Mouse (Mus musculus): ENCODE measurements at regions not wholly inside any gene's neighbourhood (a gene's known extent, or its start where the extent isn't known, plus 50 kb on each side); places are given as distances from the start of the nearest gene placed in this dataset.

GRCm38 (mm10) chr11:55878631-55879030 is 162.2 kb downstream of the Nmur2 start:
- H3K4me2 ChIP-seq (ENCODE audit: low read depth), result no peak overlapping the region
- no peak overlapping the region for H3K4me3 ChIP-seq
- TF ChIP-seq USF1 (IDR thresholded peaks at IDR 0.05; ENCODE audit: low read depth) (no peak), REST (IDR thresholded peaks at IDR 0.05; ENCODE audit: insufficient read depth, insufficient read length) (no peak), MYOD1 (IDR thresholded peaks at IDR 0.05; ENCODE audit: control insufficient read depth in 1 of 3, insufficient read length in 2 of 3, low read depth in 2 of 3) (no peak), MYOG (IDR thresholded peaks at IDR 0.05; ENCODE audit: control insufficient read depth in 1 of 3, insufficient read depth in 1 of 3, insufficient read length in 2 of 3, low read depth in 2 of 3) (no peak), TCF12 (IDR thresholded peaks at IDR 0.05; ENCODE audit: insufficient read depth, poor library complexity, severe bottlenecking) (no peak), TCF3 (IDR thresholded peaks at IDR 0.05; ENCODE audit: insufficient read length, low read depth) (no peak), POLR2A (IDR thresholded peaks at IDR 0.05; ENCODE audit: insufficient read length, low read depth) (no peak), CEBPB (IDR thresholded peaks at IDR 0.05; ENCODE audit: insufficient read depth, poor library complexity, severe bottlenecking) (no peak), MAX (IDR thresholded peaks at IDR 0.05; ENCODE audit: low read depth) (no peak), E2F4 (IDR thresholded peaks at IDR 0.05; ENCODE audit: insufficient read depth) (no peak), SRF (IDR thresholded peaks at IDR 0.05; ENCODE audit: control insufficient read depth, insufficient read length, low read depth) (no peak), POLR2AphosphoS2 (IDR thresholded peaks at IDR 0.05; ENCODE audit: insufficient read length, low read depth) (no peak)
- no peak overlapping the region for H3ac ChIP-seq (ENCODE audit: control insufficient read depth, insufficient read length)
- no peaks in the 10 kb centered on the region for H3K36me3 ChIP-seq (ENCODE audit: control insufficient read depth, insufficient read depth)
- H3K79me2 ChIP-seq (ENCODE audit: control insufficient read depth, insufficient read depth), result no peaks in the 10 kb centered on the region
- no peaks in the 10 kb centered on the region for H3K27me3 ChIP-seq (ENCODE audit: control insufficient read depth, insufficient read depth, insufficient read length)

GRCm38 (mm10) chr11:55867141-55867540 is 173.7 kb downstream of the Nmur2 start:
- TF ChIP-seq USF1 (IDR thresholded peaks at IDR 0.05; ENCODE audit: low read depth) (no peak), SRF (IDR thresholded peaks at IDR 0.05; ENCODE audit: control insufficient read depth, insufficient read length, low read depth) (no peak), CEBPB (IDR thresholded peaks at IDR 0.05; ENCODE audit: insufficient read depth, poor library complexity, severe bottlenecking) (no peak), REST (IDR thresholded peaks at IDR 0.05; ENCODE audit: insufficient read depth, insufficient read length) (no peak)
- H3K27me3 ChIP-seq (ENCODE audit: control insufficient read depth, insufficient read depth, insufficient read length), result no peaks in the 10 kb centered on the region
- H3ac ChIP-seq (ENCODE audit: control insufficient read depth, insufficient read length), result no peak overlapping the region
- no peaks in the 10 kb centered on the region for H3K79me2 ChIP-seq (ENCODE audit: control insufficient read depth, insufficient read depth)
- H3K4me2 ChIP-seq (ENCODE audit: low read depth), result no peak overlapping the region
- H3K36me3 ChIP-seq (ENCODE audit: control insufficient read depth, insufficient read depth), result no peaks in the 10 kb centered on the region
- no peak overlapping the region for H3K4me3 ChIP-seq

GRCm38 (mm10) chr11:55859230-55859629 is 181.6 kb downstream of the Nmur2 start:
- no peak overlapping the region for H3K4me3 ChIP-seq
- no peak for TF ChIP-seq POLR2AphosphoS2 (IDR thresholded peaks at IDR 0.05; ENCODE audit: insufficient read length, low read depth)
- no peak for TF ChIP-seq MYOD1 (IDR thresholded peaks at IDR 0.05; ENCODE audit: control insufficient read depth in 1 of 3, insufficient read length in 2 of 3, low read depth in 2 of 3)

GRCm38 (mm10) chr11:55820479-55820878 is 212.5 kb upstream of the Glra1 start:
- Histone ChIP-seq H3ac (ENCODE audit: control insufficient read depth, insufficient read length) (no peak overlapping the region), H3K36me3 (ENCODE audit: control insufficient read depth, insufficient read depth) (no peaks in the 10 kb centered on the region), H3K4me2 (ENCODE audit: low read depth) (no peak overlapping the region), H3K79me2 (ENCODE audit: control insufficient read depth, insufficient read depth) (no peaks in the 10 kb centered on the region), H3K27me3 (ENCODE audit: control insufficient read depth, insufficient read depth, insufficient read length) (no peaks in the 10 kb centered on the region), H3K4me3 (no peak overlapping the region)
- TF ChIP-seq SRF (IDR thresholded peaks at IDR 0.05; ENCODE audit: control insufficient read depth, insufficient read length, low read depth) (no peak), E2F4 (IDR thresholded peaks at IDR 0.05; ENCODE audit: insufficient read depth) (no peak), POLR2AphosphoS2 (IDR thresholded peaks at IDR 0.05; ENCODE audit: insufficient read length, low read depth) (no peak), USF1 (IDR thresholded peaks at IDR 0.05; ENCODE audit: low read depth) (no peak), MYOG (IDR thresholded peaks at IDR 0.05; ENCODE audit: control insufficient read depth in 1 of 3, insufficient read depth in 1 of 3, insufficient read length in 2 of 3, low read depth in 2 of 3) (no peak)

More at GRCm38 (mm10) chr11:55859230-55859629, 181.6 kb downstream of the Nmur2 start:
- H3ac ChIP-seq (ENCODE audit: control insufficient read depth, insufficient read length), result no peak overlapping the region
- no peak overlapping the region for H3K4me2 ChIP-seq (ENCODE audit: low read depth)
- no peaks in the 10 kb centered on the region for H3K36me3 ChIP-seq (ENCODE audit: control insufficient read depth, insufficient read depth)
- H3K79me2 ChIP-seq (ENCODE audit: control insufficient read depth, insufficient read depth), result no peaks in the 10 kb centered on the region
- no peaks in the 10 kb centered on the region for H3K27me3 ChIP-seq (ENCODE audit: control insufficient read depth, insufficient read depth, insufficient read length)

GRCm38 (mm10) chr11:55816566-55816965 is 208.6 kb upstream of the Glra1 start:
- Histone ChIP-seq H3K27me3 (ENCODE audit: control insufficient read depth, insufficient read depth, insufficient read length) (no peaks in the 10 kb centered on the region), H3K4me3 (no peak overlapping the region), H3K36me3 (ENCODE audit: control insufficient read depth, insufficient read depth) (no peaks in the 10 kb centered on the region), H3ac (ENCODE audit: control insufficient read depth, insufficient read length) (no peak overlapping the region), H3K79me2 (ENCODE audit: control insufficient read depth, insufficient read depth) (no peaks in the 10 kb centered on the region), H3K4me2 (ENCODE audit: low read depth) (no peak overlapping the region)
- TF ChIP-seq TCF12 (IDR thresholded peaks at IDR 0.05; ENCODE audit: insufficient read depth, poor library complexity, severe bottlenecking) (no peak), E2F4 (IDR thresholded peaks at IDR 0.05; ENCODE audit: insufficient read depth) (no peak), MAX (IDR thresholded peaks at IDR 0.05; ENCODE audit: low read depth) (no peak), TCF3 (IDR thresholded peaks at IDR 0.05; ENCODE audit: insufficient read length, low read depth) (no peak), POLR2AphosphoS2 (IDR thresholded peaks at IDR 0.05; ENCODE audit: insufficient read length, low read depth) (no peak), MYOD1 (IDR thresholded peaks at IDR 0.05; ENCODE audit: control insufficient read depth in 1 of 3, insufficient read length in 2 of 3, low read depth in 2 of 3) (no peak), MYOG (IDR thresholded peaks at IDR 0.05; ENCODE audit: control insufficient read depth in 1 of 3, insufficient read depth in 1 of 3, insufficient read length in 2 of 3, low read depth in 2 of 3) (no peak)

All from myocyte (in vitro differentiated cells).